Mouse (Mus musculus) testis, postnatal 10 days (tissue): ENCODE measurements around the gene Erf.
"Not testable (repeated sequence)": the region's sequence is repeated elsewhere in the genome, so short reads cannot be mapped to it uniquely, and the experiment has no call there.

ENCODE experiments used
- DNase-seq: peaks from one replicate; pipeline ENCODE4 v3.0.0; 2021; ENCODE audit warnings: low spot score

Erf gene

GRCm38 (mm10) chr7:25267751-25268463 is 17.3 kb upstream of the Erf start:
- DNase-seq, result peak; percentile 98

GRCm38 (mm10) chr7:25267301-25267750 is 16.8 kb upstream of the Erf start, which contains the start of gene Cic:
Cic (plus strand) TSS chr7:25267704.
- peak; percentile 97 for DNase-seq

DNA sequence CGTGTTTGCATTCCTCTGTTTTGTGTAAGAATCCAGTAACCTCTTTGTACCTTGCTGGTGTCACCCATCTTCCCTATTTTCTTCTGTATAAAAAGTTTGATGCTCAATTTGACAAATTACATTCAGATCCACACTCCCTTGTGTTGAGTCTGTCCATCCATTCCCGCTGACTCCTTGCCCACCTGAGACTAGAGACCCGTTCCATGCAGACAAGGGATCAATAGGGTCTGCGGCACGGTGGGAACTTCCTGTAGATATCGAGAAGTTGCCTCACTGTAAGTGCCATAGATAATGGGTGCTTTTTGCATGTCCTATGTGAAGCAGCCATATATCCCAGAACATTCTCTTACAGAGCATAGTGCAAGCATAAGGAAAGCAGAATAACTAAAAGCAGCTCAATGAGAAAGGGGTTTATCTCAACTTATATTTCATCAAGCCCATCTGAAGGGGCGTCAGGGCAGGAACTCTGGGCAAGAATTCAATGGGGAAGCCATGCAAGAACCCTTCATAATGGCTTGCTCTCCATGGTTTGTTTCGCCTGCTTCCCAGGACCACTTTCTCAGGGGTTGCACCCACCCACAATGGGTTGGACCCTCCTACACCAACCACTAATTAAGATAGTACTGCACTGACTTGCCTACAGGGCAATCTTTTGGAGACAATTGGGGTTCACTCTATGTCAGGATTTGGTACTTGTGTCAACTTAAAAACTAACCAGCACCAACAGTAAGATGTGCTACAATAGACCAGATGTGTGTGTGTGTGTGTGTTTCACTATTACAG is 15.8 kb upstream of the Erf start:
- no peak for DNase-seq

DNA sequence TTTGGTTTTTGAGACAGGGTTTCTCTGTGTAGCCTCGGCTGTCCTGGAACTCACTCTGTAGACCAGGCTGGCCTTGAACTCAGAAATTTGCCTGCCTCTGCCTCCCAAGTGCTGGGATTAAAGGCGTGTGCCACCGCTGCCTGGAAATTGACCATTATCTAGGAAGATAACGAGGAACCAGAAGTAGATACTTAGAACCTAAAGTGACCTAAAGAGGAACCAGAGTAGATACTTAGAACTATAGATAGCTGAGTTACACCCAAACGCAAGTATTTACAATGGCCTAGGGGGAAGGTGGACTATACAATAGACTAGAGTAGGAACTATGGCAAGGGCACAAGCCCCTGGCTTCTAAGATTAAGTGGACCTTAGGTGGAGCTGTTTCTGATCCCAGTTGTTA is 15.2 kb upstream of the Erf start:
- DNase-seq, result not testable (repeated sequence)

DNA sequence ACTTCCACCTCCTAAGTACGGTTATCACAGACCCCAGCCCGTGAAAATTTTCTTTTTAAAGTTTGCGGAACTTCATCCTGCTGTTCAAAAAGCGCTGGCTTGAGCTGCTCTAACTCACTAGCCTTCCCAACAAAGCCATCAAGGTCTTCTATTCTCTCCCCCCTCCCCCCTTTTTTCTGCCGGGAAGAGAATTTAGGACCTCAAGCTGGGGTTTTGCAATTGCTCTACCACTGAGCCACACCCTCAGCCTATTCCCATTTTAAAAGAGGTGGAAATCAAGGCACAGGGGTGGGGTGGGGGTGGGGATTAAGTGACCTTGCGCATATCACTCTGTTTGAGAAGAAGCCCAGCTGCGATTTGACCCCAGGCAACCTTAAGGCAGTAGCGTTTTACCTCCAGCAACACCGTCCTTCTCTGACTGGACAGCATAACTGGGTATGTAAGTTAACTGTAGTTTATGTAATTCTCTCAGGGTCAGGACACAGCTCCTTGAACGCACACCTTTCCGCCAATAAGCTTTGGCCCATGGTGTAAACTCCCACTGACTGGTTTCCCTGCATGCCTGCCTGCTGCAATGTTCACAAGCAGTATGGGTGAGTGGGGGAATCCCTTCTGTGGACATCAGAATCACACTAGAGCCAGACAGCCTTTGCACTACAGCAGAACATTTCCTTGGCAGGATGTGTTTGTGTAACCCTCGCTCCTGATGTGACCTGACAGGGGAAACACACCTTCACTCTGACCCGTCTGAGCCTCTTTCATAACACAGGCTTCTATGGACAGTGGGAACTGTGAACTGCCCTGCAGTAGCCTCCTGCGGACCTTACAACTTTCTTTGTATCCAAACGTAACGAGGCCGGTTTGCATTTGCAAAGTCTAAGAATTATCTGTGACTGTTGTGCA is 13.7 kb upstream of the Erf start:
- DNase-seq, result no peak

DNA sequence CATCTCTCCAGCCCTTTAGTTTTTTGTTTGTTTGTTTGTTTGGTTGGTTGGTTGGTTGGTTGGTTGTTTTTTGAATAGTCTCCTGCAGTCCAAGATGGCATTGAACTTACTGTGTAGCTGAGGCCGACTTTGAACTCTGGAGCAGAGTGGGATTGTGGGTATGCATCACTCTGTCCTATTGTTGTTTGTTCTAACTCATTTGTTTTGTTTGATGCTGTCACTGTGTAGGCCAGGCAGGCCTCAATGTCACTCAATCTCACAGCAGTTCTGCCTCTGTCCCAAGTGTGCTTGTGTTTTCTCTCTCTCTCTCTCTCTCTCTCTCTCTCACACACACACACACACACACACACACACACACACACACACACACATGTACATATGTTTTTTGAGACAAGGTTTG is 11.3 kb upstream of the Erf start:
- DNase-seq, result no peak

DNA sequence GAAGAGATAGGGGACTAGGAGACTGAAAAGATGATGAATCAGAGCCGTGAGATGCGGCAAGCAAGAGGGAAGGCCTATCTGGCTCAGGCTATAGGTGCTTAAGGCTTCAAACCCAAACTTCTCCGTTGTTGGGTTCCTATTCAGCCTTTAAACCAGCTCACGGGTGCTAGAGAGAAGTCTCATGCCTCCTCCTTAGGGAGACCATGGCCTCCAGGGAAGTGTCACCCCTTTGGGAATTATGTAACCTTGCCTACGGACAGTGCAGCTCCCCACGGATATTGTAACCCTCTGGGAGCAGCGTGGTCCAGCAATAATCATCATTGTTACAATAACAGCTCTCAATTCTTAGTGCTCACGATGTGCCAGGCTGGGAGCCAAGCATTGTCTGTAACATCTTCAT is 1.3 kb upstream of the Erf start:
- DNase-seq, result no peak

DNA sequence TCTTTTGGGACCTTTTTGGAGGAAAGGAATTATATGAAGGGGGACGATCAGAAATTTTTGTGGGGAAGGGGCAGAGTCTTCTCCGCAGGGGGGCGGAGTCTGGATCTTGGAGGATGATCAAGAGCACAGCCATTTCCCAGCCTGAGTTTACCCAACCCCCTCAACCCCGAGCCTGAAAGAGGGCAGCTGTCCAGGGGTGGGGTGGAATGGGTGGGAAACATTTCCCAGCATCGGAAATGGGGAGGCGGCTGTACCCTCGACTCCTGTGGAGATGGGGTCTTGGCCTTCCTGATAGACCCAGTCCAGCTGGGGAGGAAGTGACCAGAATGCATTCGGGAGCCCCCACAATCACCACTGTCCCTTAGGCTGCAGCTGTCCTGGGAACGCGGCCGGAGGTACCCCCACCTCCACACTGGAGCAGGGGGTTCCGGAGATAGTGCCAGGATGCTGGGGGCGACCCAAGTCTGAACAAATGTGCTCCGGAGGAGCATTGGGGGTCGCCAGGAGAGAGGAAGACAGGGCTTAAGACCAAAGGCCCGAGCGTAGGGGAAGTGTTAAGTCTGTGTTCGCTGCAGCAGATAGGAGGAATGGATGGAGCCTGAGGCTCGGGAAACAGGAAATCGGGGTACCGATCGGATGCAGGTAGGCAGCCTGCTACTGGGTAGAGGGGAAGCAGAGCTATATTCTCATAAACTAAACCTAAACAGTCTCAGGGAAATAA is 670 bp upstream of the Erf start:
- peak; percentile 87 for DNase-seq

DNA sequence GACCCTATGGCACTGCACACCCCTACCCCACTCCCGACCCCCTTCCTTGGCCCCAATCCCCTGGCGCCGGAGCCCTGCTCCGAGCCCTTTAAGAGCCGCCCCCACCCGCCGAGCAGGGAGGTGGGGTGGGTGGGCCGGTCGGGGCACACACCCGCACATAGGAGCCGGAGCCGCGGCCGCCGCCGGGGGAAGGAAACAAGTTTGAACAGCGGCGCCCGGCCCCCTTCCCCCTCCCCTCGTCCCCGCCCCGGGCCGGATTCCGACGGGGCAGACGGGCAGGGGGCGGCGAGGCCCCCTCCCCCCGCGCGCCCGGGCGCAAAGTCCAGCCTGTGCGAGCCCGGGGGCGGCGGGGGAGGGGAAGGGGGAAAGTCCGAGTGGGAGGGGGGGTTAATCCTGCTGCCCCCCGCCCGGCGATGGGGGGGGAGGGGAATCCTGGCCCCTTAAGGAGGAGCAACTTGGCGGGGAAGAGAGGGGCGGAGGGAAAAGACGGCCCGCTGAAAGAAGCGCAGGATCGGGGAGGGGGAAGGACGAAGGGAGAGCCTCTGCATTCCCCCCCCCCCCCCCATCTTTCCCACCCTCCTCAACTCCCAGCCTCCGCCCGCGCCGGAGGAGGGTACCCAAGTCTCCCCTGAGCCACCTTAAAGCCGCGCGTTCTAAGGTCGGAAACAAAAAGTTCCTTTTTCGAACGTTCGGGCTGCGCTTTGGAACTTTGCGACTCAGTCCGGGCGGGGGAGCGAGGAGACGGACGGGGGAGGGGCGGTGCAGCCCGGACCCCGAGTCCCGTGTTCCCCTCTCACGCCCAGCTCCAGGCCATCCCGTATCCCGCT is 1.0 kb downstream of the Erf start:
- peak; percentile 88 for DNase-seq

GRCm38 (mm10) chr7:25248846-25249313 is 1.7 kb downstream of the Erf start:
- DNase-seq, result no peak

DNA sequence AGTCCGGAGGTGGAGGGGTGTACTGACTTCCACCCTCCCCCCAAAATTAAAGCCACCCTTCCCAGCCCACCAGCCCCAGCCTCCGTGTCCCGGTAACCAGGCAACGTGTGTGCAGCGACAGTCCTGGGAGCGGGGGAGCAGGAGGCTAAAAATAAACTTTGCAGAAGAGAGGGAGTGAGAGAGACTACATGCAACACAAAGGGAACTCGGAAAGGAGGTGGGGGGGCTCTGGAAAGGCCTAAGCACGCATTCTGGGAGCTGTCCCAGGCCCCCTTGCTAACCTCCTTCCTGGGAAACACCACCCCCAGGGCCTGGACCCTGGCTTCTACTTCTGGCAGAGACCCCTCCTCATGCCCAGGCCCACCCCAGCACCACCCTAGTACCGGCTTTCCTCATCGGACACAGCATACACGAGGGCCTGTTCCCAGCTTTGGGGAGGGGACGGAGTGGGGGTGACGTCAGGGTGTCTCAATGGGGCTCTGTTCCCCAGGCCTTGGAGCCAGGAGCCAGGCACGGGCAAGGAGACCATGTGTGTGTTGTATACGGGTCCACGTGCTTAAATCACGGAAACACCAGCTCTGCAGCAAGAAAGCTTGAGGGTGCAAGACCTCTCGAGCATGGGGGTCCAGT is 2.4 kb downstream of the Erf start:
- DNase-seq, result peak; percentile 73

DNA sequence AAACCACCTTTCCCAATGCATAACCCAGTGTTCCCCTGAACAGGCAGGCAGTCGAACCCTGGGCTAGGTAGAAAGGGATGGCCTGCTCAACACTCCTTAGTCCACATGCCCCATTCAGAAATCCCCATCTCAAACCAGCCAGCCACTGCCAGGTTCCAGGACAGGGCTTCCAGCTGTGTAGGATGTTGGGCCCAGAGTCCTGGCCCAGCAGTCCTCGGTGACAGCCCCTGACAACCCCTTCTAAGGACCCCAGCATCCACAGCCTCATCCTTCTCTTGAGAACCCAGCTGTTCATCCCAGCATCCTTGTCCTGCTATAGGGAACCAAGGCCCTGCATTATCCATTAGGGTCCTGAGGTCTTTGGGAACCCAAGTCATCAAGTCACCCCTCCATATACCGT is 3.1 kb downstream of the Erf start:
- no peak for DNase-seq

DNA sequence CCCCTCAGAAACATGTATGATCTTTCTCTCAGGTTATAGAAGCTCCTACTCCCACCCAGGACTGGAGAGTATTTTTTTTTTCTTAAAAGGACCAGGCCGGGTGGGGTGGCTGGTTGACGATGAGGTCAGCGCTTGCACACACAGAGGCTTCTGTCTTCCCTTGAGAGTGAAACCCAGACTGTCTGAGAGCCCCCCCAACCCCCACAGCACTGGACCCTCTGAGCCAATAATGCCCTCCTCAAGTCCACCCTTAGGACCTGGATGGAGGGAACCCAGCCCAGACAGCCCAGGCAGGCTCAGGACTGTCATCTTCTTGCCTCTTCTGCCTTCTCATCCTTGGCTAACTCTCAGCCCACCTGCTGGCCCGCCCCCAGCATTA is 3.8 kb downstream of the Erf start:
- DNase-seq, result no peak

DNA sequence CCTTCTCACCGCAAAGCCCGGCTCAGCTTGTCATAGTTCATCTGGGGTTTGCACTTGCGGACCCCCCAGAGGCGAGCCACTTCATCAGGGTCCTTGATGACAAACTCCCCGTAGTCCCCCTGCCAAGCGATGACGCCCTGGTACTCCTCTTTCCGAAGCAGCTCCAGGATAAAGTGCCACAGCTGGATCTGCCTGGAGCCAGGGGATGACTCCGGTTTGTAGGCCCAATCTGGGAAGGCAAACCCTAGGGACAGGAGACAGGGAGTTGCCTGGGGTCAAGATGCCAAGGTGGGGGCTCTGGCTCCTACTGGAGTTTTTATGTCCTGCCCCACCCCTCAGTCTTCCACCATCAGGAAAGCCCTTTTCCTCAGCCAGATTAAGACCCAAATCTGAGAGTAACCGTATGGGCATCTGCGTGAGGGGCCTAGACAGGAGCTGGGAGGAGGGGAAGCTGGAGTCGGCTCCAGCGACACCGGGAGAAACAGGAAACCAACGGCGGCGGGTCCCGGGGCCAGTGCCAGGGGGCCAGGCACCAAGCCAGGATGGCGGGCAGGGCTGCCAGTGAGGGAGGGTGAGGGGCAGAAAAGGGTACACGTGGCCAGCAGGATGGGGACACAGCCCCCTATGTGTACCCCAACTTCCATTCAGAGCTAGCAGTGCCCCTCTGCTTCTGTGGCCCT is 4.3 kb downstream of the Erf start:
- peak; percentile 78 for DNase-seq

- DNase-seq, result no peak
These were observed 5.8 kb downstream of the Erf start for GRCm38 (mm10) chr7:25244562-25245369.

- no peak for DNase-seq
These were observed 7.2 kb downstream of the Erf start for GRCm38 (mm10) chr7:25243361-25243760.

- DNase-seq, result peak; percentile 65
These were observed 9.5 kb downstream of the Erf start for GRCm38 (mm10) chr7:25241062-25241461.

DNA sequence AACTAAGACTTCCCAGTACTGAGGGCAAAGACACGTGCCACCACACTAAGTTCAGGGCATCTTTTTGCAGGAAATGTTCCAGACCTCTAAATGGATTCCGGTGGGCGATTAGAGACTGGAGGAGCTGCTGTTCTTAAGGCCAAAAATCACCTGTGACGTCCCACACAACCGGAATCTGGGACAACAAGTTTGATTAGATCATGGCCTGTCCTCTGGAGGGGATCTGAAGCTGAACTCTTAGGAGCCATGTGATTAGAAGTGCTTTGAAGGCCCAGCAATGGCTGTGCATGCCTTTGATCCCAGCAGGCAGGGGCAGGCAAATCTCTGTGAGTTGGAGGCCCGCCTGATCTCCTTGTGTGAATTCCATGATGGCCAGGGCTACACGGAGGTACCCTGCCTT is 9.9 kb downstream of the Erf start:
- DNase-seq, result no peak
